In genomic region chrX:94177715-94178340, GRCm38 (mm10) we compare ENCODE assay signal across 8 mouse cellular contexts. TPM values are rescaled to one million over a fixed set of nuclear protein-coding genes. Genes with fewer than 3 reads are reported as not detected.
DNase-seq lines count a peak whose midpoint lies in the region; ATAC-seq and TF ChIP-seq lines count a peak whose summit lies in the region.

No protein-coding gene starts in this region.

- H3K9ac ChIP-seq in ES-Bruce4 (ENCODE audit: low read depth, poor library complexity, severe bottlenecking), result peak overlapping the region; percentile 86
- H3K9ac ChIP-seq in forebrain, embryonic 13.5 days, result peak overlapping the region; percentile 63
- H3K9ac ChIP-seq in neural tube, embryonic 15.5 days (replicated peaks), result peak overlapping the region; percentile 48

- no peaks in the 10 kb centered on the region for H3K9me3 ChIP-seq in ES-Bruce4 (replicated peaks; ENCODE audit: control insufficient read depth, insufficient read depth, low read length, poor library complexity, severe bottlenecking)
- H3K9me3 ChIP-seq in forebrain, embryonic 13.5 days (replicated peaks), result no peaks in the 10 kb centered on the region
- no peaks in the 10 kb centered on the region for H3K9me3 ChIP-seq in neural tube, embryonic 15.5 days (replicated peaks)

- intact Hi-C loops in heart, postnatal 14 days (cut with DNase I), result loop anchor here (5.0 kb wide), 1 partner anchor 56 kb away; the partner anchor contains the start of gene Zfx

- peak overlapping the region; percentile 99 for H3K27ac ChIP-seq in ES-Bruce4 (ENCODE audit: insufficient read depth, low read length)
- peak overlapping the region; percentile 97 for H3K27ac ChIP-seq in forebrain, embryonic 13.5 days
- H3K27ac ChIP-seq in neural tube, embryonic 15.5 days (replicated peaks), result peak overlapping the region; percentile 96

- no peaks in the 10 kb centered on the region for H3K27me3 ChIP-seq in ES-Bruce4 (ENCODE audit: control insufficient read depth, insufficient read depth, low read length, poor library complexity, severe bottlenecking)
- H3K27me3 ChIP-seq in forebrain, embryonic 13.5 days, result peaks cover 26% of the 10 kb centered on the region
- H3K27me3 ChIP-seq in neural tube, embryonic 15.5 days (replicated peaks), result peaks cover 34% of the 10 kb centered on the region

- TF ChIP-seq CTCF in ES-Bruce4 (IDR thresholded peaks at IDR 0.05; ENCODE audit: low read depth, low read length), result no peak

- H3K36me3 ChIP-seq in ES-Bruce4 (ENCODE audit: control insufficient read depth, insufficient read depth, low read length, poor library complexity, severe bottlenecking), result no peaks in the 10 kb centered on the region
- H3K36me3 ChIP-seq in forebrain, embryonic 13.5 days (ENCODE audit: poor library complexity, severe bottlenecking), result no peaks in the 10 kb centered on the region
- H3K36me3 ChIP-seq in neural tube, embryonic 15.5 days, result no peaks in the 10 kb centered on the region

- peak overlapping the region; percentile 55 for H3K4me2 ChIP-seq in forebrain, embryonic 13.5 days
- peak overlapping the region; percentile 65 for H3K4me2 ChIP-seq in neural tube, embryonic 15.5 days

- no peaks in the 10 kb centered on the region for H3K4me1 ChIP-seq in ES-Bruce4 (ENCODE audit: control insufficient read depth, insufficient read depth, low read length)
- H3K4me1 ChIP-seq in forebrain, embryonic 13.5 days, result 0 out of 2 replicates have a peak, but pooled peaks cover 4% of the 10 kb centered on the region
- H3K4me1 ChIP-seq in neural tube, embryonic 15.5 days, result peaks cover 8% of the 10 kb centered on the region; the same call in 1 of the 2 replicates

- peak; percentile 99 for ATAC-seq in cerebellum, adult (ENCODE audit: insufficient number of reproducible peaks, low FRiP score, low TSS enrichment)
- ATAC-seq in forebrain, embryonic 13.5 days, result peak; percentile 99
- ATAC-seq in neural tube, embryonic 15.5 days (ENCODE audit: low FRiP score), result peak; percentile 98

- WGBS in forebrain, embryonic 13.5 days, result 1% methylated on average over 48 of the region's 55 CpGs
- under 1% methylated on average over 43 of the region's 55 CpGs for WGBS in neural tube, embryonic 15.5 days

- TF ChIP-seq POLR2A in ES-Bruce4 (IDR thresholded peaks at IDR 0.05; ENCODE audit: insufficient read depth, low read length), result peak; percentile 90

- H3K4me3 ChIP-seq in ES-Bruce4 (ENCODE audit: low read depth, low read length), result peak overlapping the region; percentile 100
- peak overlapping the region; percentile 53 for H3K4me3 ChIP-seq in forebrain, embryonic 13.5 days
- H3K4me3 ChIP-seq in neural tube, embryonic 15.5 days (replicated peaks), result peak overlapping the region; percentile 52

- peak; percentile 87 to 94 for DNase-seq in heart, postnatal 14 days
- DNase-seq in layer of hippocampus, adult 11-12 months (ENCODE audit: low spot score), result peak; percentile 89
- peak; percentile 91 to 97 for DNase-seq in lung, adult 18-20 months
- DNase-seq in testis, postnatal 14 days (ENCODE audit: low spot score), result peak; percentile 91

- TF ChIP-seq EP300 in ES-Bruce4 (IDR thresholded peaks at IDR 0.05; ENCODE audit: insufficient read depth, low read depth, low read length), result no peak

RNA-seq across cellular contexts. Expression of gene Eif2s3x, which starts 34.8 kb away (rescaled TPM):
- polyA plus RNA-seq in ES-Bruce4 (2011; ENCODE audit: insufficient read depth, insufficient read length, low read depth, missing spikeins), result 273 and 285 TPM in 2 replicates
- 90.6 and 97.2 TPM in 2 replicates for polyA plus RNA-seq in forebrain, embryonic 13.5 days (2015; fragmentation: Nextera tagmentation; extraction: Ambion mirVana)
- 100 to 1,000 TPM; 110 to 156 TPM for total RNA-seq in heart, postnatal 14 days (2021)
- 74.9 and 80.0 TPM in 2 replicates for polyA plus RNA-seq in neural tube, embryonic 15.5 days (2015; fragmentation: Nextera tagmentation; extraction: Ambion mirVana)

RNA-seq across cellular contexts. Expression of gene Zfx, which starts 54.3 kb away (rescaled TPM):
- polyA plus RNA-seq in ES-Bruce4 (2011; ENCODE audit: insufficient read depth, insufficient read length, low read depth, missing spikeins), result 25.6 and 30.5 TPM in 2 replicates
- polyA plus RNA-seq in forebrain, embryonic 13.5 days (2015; fragmentation: Nextera tagmentation; extraction: Ambion mirVana), result 30.1 and 32.4 TPM in 2 replicates
- total RNA-seq in heart, postnatal 14 days (2021), result 10 to 100 TPM; 24.1 to 26.8 TPM
- polyA plus RNA-seq in neural tube, embryonic 15.5 days (2015; fragmentation: Nextera tagmentation; extraction: Ambion mirVana), result 16.6 and 20.8 TPM in 2 replicates

RNA-seq across cellular contexts. Expression of gene Klhl15, which starts 56.6 kb away (rescaled TPM):
- polyA plus RNA-seq in ES-Bruce4 (2011; ENCODE audit: insufficient read depth, insufficient read length, low read depth, missing spikeins), result 11.7 and 12.1 TPM in 2 replicates
- polyA plus RNA-seq in forebrain, embryonic 13.5 days (2015; fragmentation: Nextera tagmentation; extraction: Ambion mirVana), result 8.9 and 9.3 TPM in 2 replicates
- total RNA-seq in heart, postnatal 14 days (2021), result 1 to 10 TPM; 8.7 to 8.9 TPM
- polyA plus RNA-seq in neural tube, embryonic 15.5 days (2015; fragmentation: Nextera tagmentation; extraction: Ambion mirVana), result 9.1 and 11.2 TPM in 2 replicates

Comparison
In these comparisons a context has a peak if more than half of its experiments do, and no peak if none do; other contexts are left out.
1. Peak in every context shown above with its lines: DNase-seq, ATAC-seq, H3K4me3 ChIP-seq and H3K27ac ChIP-seq.